Mouse (Mus musculus) embryonic fibroblast, embryonic 13.5 days (primary cell): ENCODE results near the gene Rec8. TPM values are rescaled to one million over a fixed set of nuclear protein-coding genes. Genes with fewer than 3 reads are reported as not detected.

Experiments used
- H3K27ac ChIP-seq: 2 replicates; pipeline ENCODE4 v1.5.1; 2012; ENCODE audit warnings: low read length, control low read depth, inconsistent platforms; ENCODE audit not compliant: insufficient read depth
- H3K4me1 ChIP-seq: 2 replicates; pipeline ENCODE4 v1.6.1; 2011; ENCODE audit warnings: low read length; ENCODE audit not compliant: control insufficient read depth, insufficient read depth
- H3K4me3 ChIP-seq: 2 replicates; pipeline ENCODE4 v1.5.1; 2011; ENCODE audit warnings: mild to moderate bottlenecking, control low read depth, low read length; ENCODE audit not compliant: insufficient read depth
- CTCF ChIP-seq: IDR thresholded peaks from 2 replicates; pipeline ENCODE4 v1.5.1; 2011; ENCODE audit warnings: mild to moderate bottlenecking, control low read depth, low read length, moderate library complexity, borderline replicate concordance; ENCODE audit not compliant: insufficient read depth
- POLR2A ChIP-seq: IDR thresholded peaks from 2 replicates; pipeline ENCODE4 v1.6.1; 2011; ENCODE audit warnings: low read depth, mild to moderate bottlenecking, control low read depth, low read length, moderate library complexity
- polyA plus RNA-seq: library from polyadenylated mRNA; stranded (reverse); fragments of >200 nt; gene quantifications from 2 replicates; pipeline ENCODE4 v1.2.4, GENCODE M21; 2011; ENCODE audit warnings: low read depth; ENCODE audit not compliant: missing spikeins, insufficient read length

The Rec8 gene
- polyA plus RNA-seq, 1 experiment = not detected

DNA sequence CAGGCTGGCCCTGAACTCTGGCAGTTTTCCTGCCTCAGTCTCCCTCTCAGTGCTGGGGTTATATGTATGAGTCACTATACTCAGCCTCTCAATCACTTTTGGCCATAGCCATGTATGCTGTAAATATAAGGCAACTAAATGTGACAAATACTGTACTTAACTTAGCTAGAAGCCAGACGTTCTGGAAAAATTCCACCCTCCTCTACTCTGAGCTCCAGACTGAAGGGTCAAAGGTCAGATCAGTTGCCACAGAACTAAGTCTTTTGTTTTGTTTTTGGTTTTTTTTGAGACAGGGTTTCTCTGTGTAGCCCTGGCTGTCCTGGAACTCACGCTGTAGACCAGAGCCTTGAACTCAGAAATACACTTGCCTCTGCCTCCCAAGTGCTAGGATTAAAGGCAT is 2.0 kb upstream of the Rec8 start:
- TF ChIP-seq POLR2A (no peak), CTCF (no peak)
- Histone ChIP-seq H3K4me1 (no peaks in the 10 kb centered on the region), H3K4me3 (no peak overlapping the region), H3K27ac (no peak overlapping the region)

DNA sequence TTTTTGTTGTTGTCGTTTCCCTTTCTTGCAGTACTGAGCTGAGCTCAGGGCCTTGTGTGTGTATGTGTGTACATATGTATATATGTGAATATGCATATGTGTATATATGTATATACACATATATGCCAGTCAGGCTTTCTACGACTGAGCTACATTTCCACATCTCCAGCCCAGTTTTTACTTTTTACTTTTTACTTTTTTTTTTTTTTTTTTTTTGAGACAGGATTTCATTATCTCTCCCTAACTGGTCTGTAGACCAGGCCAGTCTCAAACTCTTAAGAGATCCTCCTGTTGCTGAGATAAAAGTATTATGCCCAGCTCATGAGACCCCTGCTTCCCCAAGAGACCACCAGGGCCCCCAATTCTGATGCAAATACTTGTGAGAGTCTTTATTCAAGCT is 993 bp upstream of the Rec8 start:
- Histone ChIP-seq H3K4me1 (no peaks in the 10 kb centered on the region), H3K4me3 (no peak overlapping the region), H3K27ac (no peak overlapping the region)
- TF ChIP-seq CTCF = no peak
- no peak for TF ChIP-seq POLR2A

DNA sequence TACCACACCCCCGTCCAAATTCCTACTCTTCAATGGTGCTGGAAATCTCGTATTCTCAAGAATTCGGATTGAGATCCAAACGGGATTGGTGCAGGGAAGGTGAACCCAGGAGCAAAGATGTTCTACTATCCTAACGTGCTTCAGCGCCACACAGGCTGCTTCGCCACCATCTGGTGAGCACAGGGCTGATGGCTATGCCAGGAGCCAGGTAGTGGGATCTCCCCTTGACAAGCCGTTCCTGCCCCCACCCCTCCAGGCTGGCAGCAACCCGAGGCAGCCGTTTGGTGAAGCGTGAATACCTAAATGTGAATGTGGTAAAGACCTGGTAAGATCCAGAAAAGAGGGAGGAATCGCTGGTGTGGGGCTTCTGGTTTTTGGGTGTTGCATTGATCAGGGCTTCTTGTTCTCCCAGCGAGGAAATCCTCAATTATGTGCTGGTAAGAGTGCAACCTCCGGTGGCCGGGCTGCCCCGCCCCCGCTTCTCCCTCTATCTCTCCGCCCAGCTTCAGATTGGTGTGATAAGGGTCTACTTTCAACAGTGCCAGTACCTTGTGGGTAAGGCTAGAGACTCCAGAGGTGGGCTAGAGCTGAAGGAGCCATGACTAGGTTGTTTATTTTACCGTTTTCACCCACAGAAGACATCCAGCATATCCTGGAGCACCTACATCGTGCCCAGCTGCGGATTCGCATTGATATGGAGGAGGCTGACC is 804 bp downstream of the Rec8 start:
- no peak overlapping the region for H3K4me3 ChIP-seq
- H3K4me1 ChIP-seq = no peaks in the 10 kb centered on the region
- H3K27ac ChIP-seq = no peak overlapping the region
- TF ChIP-seq CTCF = no peak
- TF ChIP-seq POLR2A = no peak

GRCm38 (mm10) chr14:55628077-55628827 is 10.4 kb downstream of the Rec8 start:
- TF ChIP-seq CTCF (no peak), POLR2A (no peak)
- no peak overlapping the region for H3K4me3 ChIP-seq
- no peak overlapping the region for H3K27ac ChIP-seq
- H3K4me1 ChIP-seq = no peaks in the 10 kb centered on the region

DNA sequence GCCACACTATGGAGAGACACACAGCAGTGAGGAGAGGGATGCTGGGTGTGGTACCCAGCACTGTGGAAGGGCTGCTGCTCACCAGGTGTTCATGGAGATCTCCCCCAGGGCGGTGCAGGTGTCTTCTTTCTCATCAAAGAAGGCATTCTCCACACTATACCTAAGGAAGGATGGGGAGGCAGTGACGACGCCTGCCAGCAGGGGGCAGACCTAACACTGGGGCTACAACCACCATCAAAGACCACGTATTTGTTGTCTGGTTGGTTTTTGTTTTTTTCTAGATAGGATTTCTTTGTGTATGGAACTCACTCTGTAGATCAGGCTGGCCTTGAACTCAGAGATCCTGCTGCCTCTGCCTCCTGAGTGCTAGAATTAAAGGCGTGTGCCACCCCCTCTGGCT is 11.5 kb downstream of the Rec8 start:
- Histone ChIP-seq H3K27ac (no peak overlapping the region), H3K4me3 (no peak overlapping the region), H3K4me1 (0 out of 2 replicates have a peak, but pooled peaks cover 4% of the 10 kb centered on the region)
- TF ChIP-seq CTCF (peak; percentile 84; the same call in 1 of the 2 replicates), POLR2A (no peak)

- Histone ChIP-seq H3K4me3 (peak overlapping the region; percentile 85), H3K4me1 (0 out of 2 replicates have a peak, but pooled peaks cover 4% of the 10 kb centered on the region), H3K27ac (peak overlapping the region; percentile 84)
- no peak for TF ChIP-seq CTCF
- TF ChIP-seq POLR2A = no peak
Measured at GRCm38 (mm10) chr14:55634874-55635522, 17.2 kb downstream of the Rec8 start.

DNA sequence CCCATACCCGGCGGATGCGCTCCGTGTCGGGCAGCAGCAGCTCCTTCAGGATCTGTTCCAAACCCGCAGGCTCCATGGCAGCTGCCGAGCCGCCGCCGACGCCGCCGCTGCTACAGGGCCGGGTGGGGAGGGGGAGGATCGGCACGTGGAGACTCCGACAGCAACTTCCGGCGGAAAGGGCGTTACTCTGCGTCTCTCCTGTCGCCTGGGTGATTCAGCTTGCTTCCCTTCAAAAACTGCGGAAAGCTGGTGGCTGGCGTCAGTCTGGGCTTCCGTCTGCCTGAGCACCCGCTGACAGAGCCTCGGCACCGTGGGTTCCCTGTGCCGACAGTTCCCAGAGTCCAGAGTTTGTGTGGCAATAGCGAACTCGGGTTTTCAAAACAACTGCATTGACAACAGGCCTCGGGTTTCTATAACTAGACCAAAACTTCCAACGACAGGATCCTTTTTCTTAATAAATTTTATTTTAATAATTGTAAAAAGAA is 17.7 kb downstream of the Rec8 start, which contains the start of gene Ipo4:
Gene Ipo4 (minus strand): TSS at position 435 of the 485 bp plus-strand sequence.
- H3K4me1 ChIP-seq = 0 out of 2 replicates have a peak, but pooled peaks cover 4% of the 10 kb centered on the region
- peak within 1 kb of the TSS; percentile 85 for H3K4me3 ChIP-seq
- TF ChIP-seq POLR2A (peak; percentile 83), CTCF (no peak)
- peak within 1 kb of the TSS; percentile 84 for H3K27ac ChIP-seq

GRCm38 (mm10) chr14:55637795-55638194 is 20.0 kb downstream of the Rec8 start, which contains the start of gene Gm49378:
Gm49378 (minus strand) TSS chr14:55637895.
- Histone ChIP-seq H3K4me3 (no peak within 1 kb of the TSS), H3K27ac (no peak within 1 kb of the TSS), H3K4me1 (0 out of 2 replicates have a peak, but pooled peaks cover 4% of the 10 kb centered on the region)
- TF ChIP-seq POLR2A (no peak), CTCF (no peak)

DNA sequence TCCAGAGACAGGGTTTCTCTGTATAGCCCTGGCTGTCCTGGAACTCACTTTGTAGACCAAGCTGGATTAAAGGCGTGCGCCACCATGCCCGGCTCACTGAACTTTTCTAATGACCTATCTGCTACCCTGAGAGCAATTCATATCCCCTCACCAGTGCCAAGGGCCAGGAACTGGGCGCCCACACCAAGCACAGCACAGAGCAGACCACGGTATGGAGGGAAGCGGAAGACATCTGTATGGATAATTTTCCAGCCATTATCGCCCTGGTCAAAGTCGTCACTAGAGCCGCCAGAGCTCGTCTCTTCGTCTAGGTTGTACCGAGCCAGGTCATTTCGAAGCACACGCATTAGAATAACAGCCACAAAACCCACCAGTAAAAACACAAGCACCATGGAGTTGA is 23.0 kb downstream of the Rec8 start:
- Histone ChIP-seq H3K27ac (no peak overlapping the region), H3K4me1 (no peaks in the 10 kb centered on the region), H3K4me3 (no peak overlapping the region)
- TF ChIP-seq POLR2A (no peak), CTCF (no peak)

DNA sequence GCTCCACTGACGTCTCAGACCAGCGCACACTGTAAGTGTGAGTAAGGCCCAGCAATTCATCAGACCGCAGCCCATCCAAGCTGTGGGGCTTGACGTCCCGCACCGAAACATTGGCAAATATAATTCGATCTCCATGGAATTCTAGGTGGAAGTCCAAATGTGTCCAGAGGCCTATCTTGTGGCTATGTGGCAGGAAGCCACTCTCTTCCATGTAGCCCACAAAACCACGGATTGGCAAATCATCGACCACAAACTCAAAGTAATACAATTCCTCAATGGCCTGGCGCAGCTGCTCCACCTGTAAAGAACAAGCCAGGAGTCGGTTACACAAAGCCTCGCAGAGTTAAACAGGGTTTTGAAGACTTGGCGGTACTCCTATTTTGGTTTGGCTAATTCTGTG is 23.5 kb downstream of the Rec8 start:
- Histone ChIP-seq H3K27ac (no peak overlapping the region), H3K4me1 (no peaks in the 10 kb centered on the region), H3K4me3 (no peak overlapping the region)
- TF ChIP-seq POLR2A (no peak), CTCF (no peak)
